Mouse (Mus musculus): ENCODE measurements around the gene Spag5. TPM values are rescaled to one million over a fixed set of nuclear protein-coding genes. Genes with fewer than 3 reads are reported as not detected.
"Not testable (repeated sequence)": the region's sequence is repeated elsewhere in the genome, so short reads cannot be mapped to it uniquely, and the experiment has no call there.

Gene Spag5
- 47.6 and 51.8 TPM in 2 replicates for polyA plus RNA-seq (2016; fragmentation: Nextera tagmentation; extraction: Ambion mirVana)

DNA sequence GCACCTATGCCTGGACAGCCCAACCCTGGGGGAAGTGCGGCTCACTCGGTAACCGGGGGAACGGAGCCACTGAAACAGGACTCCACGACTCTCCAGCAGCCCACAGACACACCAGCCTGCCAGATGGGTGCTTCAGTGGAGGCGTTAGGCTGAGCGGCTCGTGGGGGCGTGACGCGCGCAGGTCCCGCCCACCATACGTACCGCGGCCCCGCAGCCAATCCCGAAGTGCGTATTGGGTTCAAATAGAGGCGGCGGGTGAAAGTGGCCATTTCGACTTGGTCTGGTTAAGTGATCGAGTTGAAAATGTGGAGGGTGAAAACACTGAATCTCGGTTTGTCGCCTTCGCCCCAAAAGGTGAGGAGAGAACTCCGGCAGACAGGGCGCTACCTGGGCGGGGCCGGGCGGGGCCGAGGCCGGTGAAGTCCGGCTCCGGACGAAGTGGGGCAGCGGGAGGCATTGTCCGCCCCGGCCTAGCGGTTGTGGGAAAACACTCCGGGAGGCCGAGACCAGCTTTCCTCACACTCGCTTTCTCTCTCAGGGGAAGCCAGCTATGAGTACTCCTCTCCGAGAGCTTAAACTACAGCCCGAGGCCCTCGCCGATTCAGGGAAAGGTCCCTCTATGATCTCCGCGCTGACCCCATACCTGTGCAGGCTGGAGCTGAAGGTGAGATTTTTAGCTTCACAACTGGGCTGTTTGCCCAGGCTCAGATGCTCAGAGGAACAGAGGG is at the start of gene Spag5:
Spag5 (plus strand) TSS at position 173 of the 728 bp plus-strand sequence.
- Histone ChIP-seq H3K4me3 (peak within 1 kb of the TSS; percentile 85), H3K36me3 (peaks cover 34% of the 10 kb centered on the region), H3K4me1 (peaks cover 16% of the 10 kb centered on the region), H3K4me2 (replicated peaks) (peak within 1 kb of the TSS; percentile 89), H3K27ac (replicated peaks) (peak within 1 kb of the TSS; percentile 61; the same call in 1 of the 2 replicates), H3K9ac (replicated peaks) (peak within 1 kb of the TSS; percentile 69), H3K9me3 (no peaks in the 10 kb centered on the region), H3K27me3 (no peaks in the 10 kb centered on the region)
- peak; percentile 99 for ATAC-seq (ENCODE audit: low FRiP score, low read depth)
- WGBS = under 1% methylated on average over 49 of the region's 49 CpGs

DNA sequence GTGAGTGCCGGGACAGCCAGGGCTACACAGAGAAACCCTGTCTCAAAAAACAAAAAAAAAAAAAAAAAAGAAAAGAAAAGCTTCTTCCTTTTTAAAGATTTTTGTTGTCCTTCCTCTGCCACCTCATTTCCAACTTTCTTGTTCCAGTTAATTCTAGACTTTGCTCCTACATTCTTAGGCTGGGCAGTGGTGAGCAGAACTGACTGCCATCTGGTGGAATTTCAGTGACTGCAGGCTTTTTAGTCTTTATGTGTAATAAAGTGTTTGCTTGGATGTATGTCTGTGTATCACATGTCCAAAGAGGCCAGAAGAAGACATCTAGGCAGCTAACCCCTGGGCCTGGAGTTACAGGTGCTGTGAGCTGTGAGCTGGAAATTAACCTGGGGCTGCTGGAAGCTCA is 44.7 kb upstream of the Spag5 start:
- no peak overlapping the region for H3K4me2 ChIP-seq (replicated peaks)
- no peak overlapping the region for H3K27ac ChIP-seq (replicated peaks)
- no peak overlapping the region for H3K9ac ChIP-seq (replicated peaks)
- 91% methylated on average over 1 of the region's 1 CpGs for WGBS
- H3K4me1 ChIP-seq = no peaks in the 10 kb centered on the region
- no peak for ATAC-seq (ENCODE audit: low FRiP score, low read depth)
- no peaks in the 10 kb centered on the region for H3K9me3 ChIP-seq
- no peak overlapping the region for H3K4me3 ChIP-seq
- peaks cover 11% of the 10 kb centered on the region for H3K27me3 ChIP-seq
- peaks cover 29% of the 10 kb centered on the region for H3K36me3 ChIP-seq

DNA sequence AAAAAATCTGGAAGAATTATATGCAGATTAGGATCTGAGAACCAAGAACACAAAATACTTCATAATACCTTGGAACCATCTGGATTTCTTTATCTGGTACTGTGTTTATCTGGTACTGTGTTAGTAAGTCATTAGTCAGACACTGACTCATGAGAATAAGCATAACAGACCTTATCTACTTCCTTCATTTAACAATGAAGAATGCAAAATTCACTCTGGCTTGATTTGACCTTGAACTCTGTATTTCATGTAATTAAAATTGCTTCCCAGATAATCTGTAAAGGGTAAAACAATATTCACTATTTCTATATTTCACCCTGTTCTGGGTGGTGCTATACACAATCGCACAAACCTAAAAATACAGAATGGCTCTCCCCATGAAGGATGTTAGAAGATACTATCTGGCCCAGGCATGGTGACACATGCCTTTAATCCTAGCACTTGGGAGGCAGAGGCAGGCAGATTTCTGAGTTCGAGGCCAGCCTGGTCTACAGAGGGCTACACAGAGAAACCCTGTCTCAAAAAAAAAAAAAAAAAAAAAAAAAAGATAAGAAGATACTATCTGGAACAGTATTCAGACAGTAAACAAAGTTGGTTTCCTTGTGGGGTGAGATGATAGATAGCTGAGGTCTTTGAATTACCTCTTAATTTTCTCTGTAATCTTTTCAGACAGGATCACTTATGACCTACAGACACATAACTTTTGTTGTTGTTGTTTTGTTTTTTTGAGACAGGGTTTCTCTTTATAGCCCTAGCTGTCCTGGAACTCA is 40.7 kb upstream of the Spag5 start:
- no peak for ATAC-seq (ENCODE audit: low FRiP score, low read depth)
- no peaks in the 10 kb centered on the region for H3K9me3 ChIP-seq
- H3K4me2 ChIP-seq (replicated peaks) = peak overlapping the region; percentile 80
- H3K9ac ChIP-seq (replicated peaks) = no peak overlapping the region
- H3K4me3 ChIP-seq = peak overlapping the region; percentile 78
- H3K27me3 ChIP-seq = peaks cover 11% of the 10 kb centered on the region
- WGBS = 96% methylated on average over 2 of the region's 2 CpGs
- no peak overlapping the region for H3K27ac ChIP-seq (replicated peaks)
- H3K36me3 ChIP-seq = peaks cover 22% of the 10 kb centered on the region
- H3K4me1 ChIP-seq = peaks cover 5% of the 10 kb centered on the region

DNA sequence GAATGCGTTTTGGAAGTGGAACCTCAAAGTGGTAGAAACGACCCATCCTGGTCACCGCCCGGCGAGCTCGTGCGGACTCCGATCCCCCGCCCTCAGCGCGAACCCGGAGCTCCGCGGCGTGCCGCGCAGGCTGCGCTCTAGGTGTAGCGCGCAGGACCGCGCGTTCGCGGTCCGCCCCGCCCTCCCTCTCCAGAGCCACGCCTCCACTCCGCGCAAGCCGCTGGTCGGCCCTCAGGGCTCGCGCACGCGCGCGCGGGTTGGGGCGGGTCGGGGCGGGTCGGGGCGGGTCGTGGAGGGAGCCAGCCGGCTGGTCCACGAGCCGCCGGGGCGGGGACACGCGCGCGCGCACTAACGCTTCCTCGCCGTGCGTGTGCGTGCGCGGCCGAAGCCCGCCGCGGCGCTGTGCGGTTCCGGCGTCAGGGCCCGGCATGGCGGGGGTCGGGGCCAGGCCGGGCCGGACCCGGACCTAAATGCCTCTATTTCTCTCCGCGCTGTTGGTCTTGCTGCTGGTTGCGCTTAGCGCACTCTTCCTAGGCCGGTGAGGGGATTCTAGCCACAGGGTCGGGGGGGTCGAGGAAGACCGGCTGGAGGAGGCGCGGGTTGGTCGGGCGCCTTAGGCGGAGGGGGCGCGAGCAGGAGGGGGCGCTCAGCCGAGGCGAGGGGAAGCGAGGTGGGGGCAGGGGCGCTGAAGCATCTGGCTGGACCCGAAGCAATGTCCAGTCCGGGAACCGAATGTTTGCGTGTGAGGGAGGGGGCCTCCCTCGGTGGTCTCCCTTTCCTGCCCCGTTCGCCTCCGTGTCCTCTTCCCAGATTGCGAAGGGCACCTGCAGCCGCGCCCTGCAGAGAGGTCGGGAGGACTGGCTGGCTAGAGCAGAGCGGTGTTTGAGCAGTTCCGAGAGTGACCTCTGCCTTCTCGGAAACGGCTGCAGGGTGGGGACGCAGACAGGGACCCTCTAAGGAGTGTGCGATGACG is 39.7 kb upstream of the Spag5 start, which contains the start of gene 2610507B11Rik:
2610507B11Rik (plus strand) TSS at position 373 of the 973 bp plus-strand sequence.
- H3K4me2 ChIP-seq (replicated peaks) = peak within 1 kb of the TSS; percentile 80
- peak within 1 kb of the TSS; percentile 78 for H3K4me3 ChIP-seq
- peaks cover 30% of the 10 kb centered on the region for H3K36me3 ChIP-seq
- peak within 1 kb of the TSS; percentile 83 for H3K9ac ChIP-seq (replicated peaks)
- peak within 1 kb of the TSS; percentile 84 for H3K27ac ChIP-seq (replicated peaks)
- peaks cover 5% of the 10 kb centered on the region for H3K4me1 ChIP-seq
- no peaks in the 10 kb centered on the region for H3K9me3 ChIP-seq
- ATAC-seq (ENCODE audit: low FRiP score, low read depth) = peak; percentile 95
- H3K27me3 ChIP-seq = peaks cover 11% of the 10 kb centered on the region
- under 1% methylated on average over 99 of the region's 115 CpGs for WGBS

DNA sequence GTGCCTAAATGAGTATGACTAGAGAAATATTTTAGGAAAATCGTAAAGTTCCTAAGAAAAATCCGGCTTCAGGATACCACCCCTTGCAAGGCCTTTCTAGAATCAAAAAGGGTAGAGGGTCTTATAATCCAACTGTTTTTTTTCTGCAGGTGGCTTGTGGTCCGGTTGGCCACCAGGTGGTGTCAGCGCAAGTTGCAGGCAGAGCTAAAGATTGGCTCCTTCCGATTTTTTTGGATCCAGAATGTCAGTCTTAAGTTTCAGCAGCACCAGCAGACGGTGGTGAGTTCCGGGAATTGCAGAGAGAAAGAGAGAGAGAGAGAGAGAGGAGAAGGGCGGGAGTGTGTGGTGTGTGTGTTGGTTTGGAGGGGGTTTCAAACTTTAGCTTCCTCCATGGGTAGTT is 38.8 kb upstream of the Spag5 start:
- no peak overlapping the region for H3K27ac ChIP-seq (replicated peaks)
- H3K4me3 ChIP-seq = peak overlapping the region; percentile 78
- H3K9me3 ChIP-seq = no peaks in the 10 kb centered on the region
- 6% methylated on average over 8 of the region's 8 CpGs for WGBS
- ATAC-seq (ENCODE audit: low FRiP score, low read depth) = no peak
- peaks cover 5% of the 10 kb centered on the region for H3K4me1 ChIP-seq
- H3K36me3 ChIP-seq = peaks cover 38% of the 10 kb centered on the region
- peak overlapping the region; percentile 80 for H3K4me2 ChIP-seq (replicated peaks)
- no peak overlapping the region for H3K9ac ChIP-seq (replicated peaks)
- peaks cover 11% of the 10 kb centered on the region for H3K27me3 ChIP-seq

DNA sequence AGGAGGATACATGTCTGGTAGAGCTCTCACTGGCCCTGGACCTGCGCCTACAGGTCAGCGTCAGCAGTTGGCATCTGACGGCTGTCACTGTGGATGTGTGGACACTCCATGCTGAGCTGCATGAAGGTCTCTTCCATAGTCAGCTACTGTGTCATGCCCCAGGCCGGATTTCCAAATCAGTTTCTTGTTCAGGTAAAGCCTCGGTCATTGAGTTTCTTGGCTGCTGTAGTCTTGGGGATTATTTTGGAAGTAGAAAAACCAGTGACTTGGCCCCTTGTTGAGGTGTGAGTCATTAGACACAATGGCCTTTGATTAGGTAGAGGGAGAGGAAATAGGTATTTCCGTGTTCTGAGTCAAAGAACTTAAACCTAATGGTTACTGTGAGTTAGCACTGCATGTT is 35.8 kb upstream of the Spag5 start:
- H3K4me1 ChIP-seq = peaks cover 5% of the 10 kb centered on the region
- ATAC-seq (ENCODE audit: low FRiP score, low read depth) = no peak
- H3K36me3 ChIP-seq = peaks cover 64% of the 10 kb centered on the region

DNA sequence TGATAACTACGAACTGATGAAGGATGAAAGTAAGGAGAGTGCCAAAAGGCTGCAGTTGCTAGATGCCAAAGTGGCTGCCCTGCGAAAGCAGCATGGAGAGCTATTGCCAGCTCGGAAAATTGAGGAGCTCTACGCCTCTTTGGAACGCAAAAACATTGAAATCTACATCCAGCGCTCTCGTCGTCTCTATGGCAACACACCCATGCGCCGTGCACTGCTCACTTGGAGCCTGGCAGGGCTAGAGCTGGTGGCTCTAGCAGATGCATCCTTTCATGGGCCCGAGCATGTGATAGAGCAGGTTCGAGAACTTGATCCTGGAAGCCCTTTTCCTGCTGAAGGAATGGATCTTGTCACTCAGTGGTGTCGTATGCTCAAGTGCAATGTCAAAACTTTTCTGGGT is 29.3 kb upstream of the Spag5 start:
- H3K4me3 ChIP-seq = no peak overlapping the region
- WGBS = 94% methylated on average over 13 of the region's 13 CpGs
- H3K4me2 ChIP-seq (replicated peaks) = no peak overlapping the region
- H3K27me3 ChIP-seq = no peaks in the 10 kb centered on the region
- peaks cover 90% of the 10 kb centered on the region for H3K36me3 ChIP-seq
- no peak for ATAC-seq (ENCODE audit: low FRiP score, low read depth)
- H3K9ac ChIP-seq (replicated peaks) = no peak overlapping the region
- no peaks in the 10 kb centered on the region for H3K9me3 ChIP-seq
- no peak overlapping the region for H3K27ac ChIP-seq (replicated peaks)
- no peaks in the 10 kb centered on the region for H3K4me1 ChIP-seq

More for the DNA sequence above, 35.8 kb upstream of the Spag5 start:
- Histone ChIP-seq H3K4me3 (no peak overlapping the region), H3K4me2 (replicated peaks) (no peak overlapping the region), H3K27me3 (no peaks in the 10 kb centered on the region), H3K9me3 (no peaks in the 10 kb centered on the region), H3K9ac (replicated peaks) (no peak overlapping the region), H3K27ac (replicated peaks) (no peak overlapping the region)
- 91% methylated on average over 6 of the region's 6 CpGs for WGBS

DNA sequence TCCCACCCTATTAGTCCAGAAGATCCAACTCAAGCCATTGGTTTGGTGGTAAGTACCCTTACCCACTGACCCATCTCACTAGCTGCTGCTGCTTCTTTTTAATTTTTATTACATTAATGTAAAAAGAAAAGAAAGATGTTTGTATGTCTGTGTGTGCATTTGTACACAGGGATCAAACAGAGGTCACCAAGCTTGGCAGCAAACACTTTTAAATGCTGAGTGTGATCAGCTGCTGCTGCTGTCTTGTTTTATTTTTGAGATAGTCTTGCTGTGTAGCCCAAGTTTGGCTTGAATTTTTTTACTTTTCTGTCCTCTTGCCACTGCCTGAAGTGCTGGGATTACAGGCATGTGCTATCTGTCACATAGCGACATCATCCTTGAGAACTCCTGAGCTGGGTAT is 25.7 kb upstream of the Spag5 start:
- no peak overlapping the region for H3K27ac ChIP-seq (replicated peaks)
- WGBS = 96% methylated on average over 1 of the region's 1 CpGs
- H3K4me2 ChIP-seq (replicated peaks) = no peak overlapping the region
- no peak overlapping the region for H3K9ac ChIP-seq (replicated peaks)
- H3K4me3 ChIP-seq = no peak overlapping the region
- no peaks in the 10 kb centered on the region for H3K4me1 ChIP-seq
- no peak for ATAC-seq (ENCODE audit: low FRiP score, low read depth)
- H3K9me3 ChIP-seq = no peaks in the 10 kb centered on the region
- H3K36me3 ChIP-seq = peaks cover 95% of the 10 kb centered on the region
- no peaks in the 10 kb centered on the region for H3K27me3 ChIP-seq

DNA sequence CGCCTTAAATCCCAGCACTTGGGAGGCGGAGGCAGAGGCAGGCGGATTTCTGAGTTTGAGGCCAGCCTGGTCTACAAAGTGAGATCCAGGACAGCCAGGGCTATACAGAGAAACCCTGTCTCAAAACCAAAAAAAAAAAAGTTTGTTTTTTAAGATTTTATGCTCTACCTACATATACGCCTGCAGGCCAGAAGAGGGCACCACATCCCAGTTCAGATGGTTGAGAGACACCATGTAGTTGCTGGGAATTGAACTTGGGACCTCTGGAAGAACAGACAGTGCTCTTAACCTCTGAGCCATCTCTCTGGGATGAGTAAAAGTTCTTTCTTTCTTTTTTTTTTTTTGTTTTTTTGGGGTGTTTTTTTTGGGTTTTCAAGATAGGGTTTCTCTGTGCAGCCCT is 25.2 kb upstream of the Spag5 start:
- H3K27me3 ChIP-seq = not testable (repeated sequence)

DNA sequence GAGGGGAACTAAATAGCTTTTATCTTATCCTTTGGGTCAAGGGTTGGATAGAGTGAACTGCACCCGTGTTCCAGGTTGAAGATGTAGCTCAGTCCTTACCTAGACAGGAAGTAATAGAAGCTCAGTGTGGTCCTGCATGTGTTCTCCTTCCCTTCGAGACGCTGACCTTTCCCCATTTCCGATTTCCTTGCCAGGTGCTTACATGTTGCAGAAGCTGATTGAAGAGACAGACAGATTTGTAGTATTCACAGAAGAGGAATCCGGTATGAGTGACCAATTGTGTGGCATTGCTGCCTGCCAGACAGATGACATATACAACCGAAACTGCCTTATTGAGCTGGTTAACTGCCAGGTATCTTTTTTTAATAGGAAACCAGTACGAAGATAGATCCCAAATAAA is 22.5 kb upstream of the Spag5 start:
- Histone ChIP-seq H3K9me3 (no peaks in the 10 kb centered on the region), H3K9ac (replicated peaks) (no peak overlapping the region), H3K4me3 (no peak overlapping the region), H3K36me3 (peaks cover 95% of the 10 kb centered on the region), H3K27me3 (no peaks in the 10 kb centered on the region), H3K4me2 (replicated peaks) (no peak overlapping the region), H3K27ac (replicated peaks) (no peak overlapping the region), H3K4me1 (no peaks in the 10 kb centered on the region)
- ATAC-seq (ENCODE audit: low FRiP score, low read depth) = no peak
- WGBS = 90% methylated on average over 7 of the region's 7 CpGs

More for the DNA sequence above, 25.2 kb upstream of the Spag5 start:
- H3K4me3 ChIP-seq; ATAC-seq (ENCODE audit: low FRiP score, low read depth); H3K4me1 ChIP-seq; H3K4me2 ChIP-seq (replicated peaks); H3K9ac ChIP-seq (replicated peaks); H3K27ac ChIP-seq (replicated peaks); H3K9me3 ChIP-seq: not testable (repeated sequence)
- 89% methylated on average over 4 of the region's 4 CpGs for WGBS
- H3K36me3 ChIP-seq = peaks cover 95% of the 10 kb centered on the region

DNA sequence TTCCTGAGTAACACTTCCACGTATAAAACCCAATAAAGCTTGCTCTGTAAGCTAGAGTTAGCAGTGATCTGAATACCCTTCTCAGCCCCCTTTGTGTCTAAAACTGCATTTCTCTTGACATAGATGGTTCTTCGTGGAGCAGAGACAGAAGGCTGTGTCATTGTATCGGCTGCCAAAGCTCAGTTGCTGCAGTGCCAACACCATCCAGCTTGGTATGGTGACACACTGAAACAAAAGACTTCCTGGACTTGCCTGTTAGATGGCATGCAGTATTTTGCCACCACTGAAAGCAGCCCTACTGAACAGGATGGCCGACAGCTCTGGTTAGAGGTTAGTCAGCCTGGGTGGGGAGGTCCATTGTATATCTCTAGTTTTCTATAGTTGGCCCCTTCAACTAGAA is 21.7 kb upstream of the Spag5 start:
- no peak for ATAC-seq (ENCODE audit: low FRiP score, low read depth)
- Histone ChIP-seq H3K9me3 (no peaks in the 10 kb centered on the region), H3K4me3 (no peak overlapping the region), H3K4me2 (replicated peaks) (no peak overlapping the region), H3K27ac (replicated peaks) (no peak overlapping the region), H3K9ac (replicated peaks) (no peak overlapping the region), H3K36me3 (peaks cover 95% of the 10 kb centered on the region), H3K4me1 (no peaks in the 10 kb centered on the region), H3K27me3 (no peaks in the 10 kb centered on the region)
- 90% methylated on average over 4 of the region's 4 CpGs for WGBS

Data from midbrain, embryonic 12.5 days (tissue).